Mouse (Mus musculus): ENCODE measurements around the gene Gbp5. TPM values are rescaled to one million over a fixed set of nuclear protein-coding genes. Genes with fewer than 3 reads are reported as not detected.
"Not testable (repeated sequence)": the region's sequence is repeated elsewhere in the genome, so short reads cannot be mapped to it uniquely, and the experiment has no call there.

The Gbp5 gene
- polyA plus RNA-seq, 1 experiment from 2014 or later = 0.07 TPM

GRCm38 (mm10) chr3:142554601-142555000 is 60.8 kb downstream of the Gbp5 start:
- Histone ChIP-seq H3K27me3 (ENCODE audit: insufficient read depth, poor library complexity, severe bottlenecking) (no peaks in the 10 kb centered on the region), H3K4me1 (replicated peaks) (no peaks in the 10 kb centered on the region; the same call in 1 of the 2 replicates), H3K27ac (no peak overlapping the region), H3K36me3 (no peaks in the 10 kb centered on the region), H3K9me3 (no peaks in the 10 kb centered on the region), H3K4me3 (no peak overlapping the region)
- DNase-seq (ENCODE audit: low spot score) = no peak
- WGBS = 75% methylated on average over 1 of the region's 1 CpGs

- no peak overlapping the region for H3K4me3 ChIP-seq
- peaks cover 3% of the 10 kb centered on the region for H3K4me1 ChIP-seq (replicated peaks)
- no peaks in the 10 kb centered on the region for H3K9me3 ChIP-seq
- DNase-seq (ENCODE audit: low spot score) = no peak
- WGBS = 91% methylated on average over 11 of the region's 11 CpGs
- H3K27me3 ChIP-seq (ENCODE audit: insufficient read depth, poor library complexity, severe bottlenecking) = no peaks in the 10 kb centered on the region
- H3K27ac ChIP-seq = no peak overlapping the region
- no peaks in the 10 kb centered on the region for H3K36me3 ChIP-seq
Observed at GRCm38 (mm10) chr3:142555623-142556022, 61.8 kb downstream of the Gbp5 start.

GRCm38 (mm10) chr3:142559632-142560228 is 66.0 kb downstream of the Gbp5 start, which contains the start of gene Gbp3:
Gene Gbp3, plus strand, starts transcription at chr3:142560026.
- DNase-seq (ENCODE audit: low spot score) = no peak
- Histone ChIP-seq H3K27ac (0 out of 2 replicates have a peak within 1 kb of the TSS, but pooled peaks have one; percentile 35), H3K27me3 (ENCODE audit: insufficient read depth, poor library complexity, severe bottlenecking) (no peaks in the 10 kb centered on the region), H3K9me3 (no peaks in the 10 kb centered on the region), H3K4me3 (peak within 1 kb of the TSS; percentile 43), H3K4me1 (replicated peaks) (peaks cover 6% of the 10 kb centered on the region), H3K36me3 (no peaks in the 10 kb centered on the region)
- 46% methylated on average over 3 of the region's 3 CpGs for WGBS

GRCm38 (mm10) chr3:142560296-142560948 is 66.6 kb downstream of the Gbp5 start:
- 21% methylated on average over 12 of the region's 12 CpGs for WGBS
- Histone ChIP-seq H3K36me3 (no peaks in the 10 kb centered on the region), H3K4me3 (peak overlapping the region; percentile 43), H3K27me3 (ENCODE audit: insufficient read depth, poor library complexity, severe bottlenecking) (no peaks in the 10 kb centered on the region), H3K4me1 (replicated peaks) (peaks cover 6% of the 10 kb centered on the region), H3K27ac (0 out of 2 replicates have a peak overlapping the region, but pooled peaks have one; percentile 35), H3K9me3 (no peaks in the 10 kb centered on the region)
- peak; percentile 86 for DNase-seq (ENCODE audit: low spot score)

- Histone ChIP-seq H3K4me3 (no peak overlapping the region), H3K9me3 (no peaks in the 10 kb centered on the region), H3K4me1 (replicated peaks) (peaks cover 6% of the 10 kb centered on the region), H3K27me3 (ENCODE audit: insufficient read depth, poor library complexity, severe bottlenecking) (no peaks in the 10 kb centered on the region), H3K36me3 (no peaks in the 10 kb centered on the region), H3K27ac (no peak overlapping the region)
- DNase-seq (ENCODE audit: low spot score) = no peak
- 92% methylated on average over 14 of the region's 14 CpGs for WGBS
Observed at GRCm38 (mm10) chr3:142561045-142561646, 67.4 kb downstream of the Gbp5 start.

GRCm38 (mm10) chr3:142561666-142562065 is 67.9 kb downstream of the Gbp5 start:
- no peak for DNase-seq (ENCODE audit: low spot score)
- Histone ChIP-seq H3K27me3 (ENCODE audit: insufficient read depth, poor library complexity, severe bottlenecking) (no peaks in the 10 kb centered on the region), H3K4me3 (no peak overlapping the region), H3K4me1 (replicated peaks) (peaks cover 6% of the 10 kb centered on the region), H3K27ac (no peak overlapping the region), H3K36me3 (no peaks in the 10 kb centered on the region), H3K9me3 (no peaks in the 10 kb centered on the region)
- 85% methylated on average over 7 of the region's 7 CpGs for WGBS

- not testable (repeated sequence) for H3K27ac ChIP-seq; H3K9me3 ChIP-seq; H3K36me3 ChIP-seq; H3K4me1 ChIP-seq (replicated peaks); DNase-seq (ENCODE audit: low spot score); H3K27me3 ChIP-seq (ENCODE audit: insufficient read depth, poor library complexity, severe bottlenecking); H3K4me3 ChIP-seq
- WGBS = 71% methylated on average over 5 of the region's 5 CpGs
Observed at GRCm38 (mm10) chr3:142567490-142567889, 73.7 kb downstream of the Gbp5 start.

GRCm38 (mm10) chr3:142570738-142571137 is 77.0 kb downstream of the Gbp5 start:
- H3K36me3 ChIP-seq = no peaks in the 10 kb centered on the region
- no peak for DNase-seq (ENCODE audit: low spot score)
- 96% methylated on average over 4 of the region's 4 CpGs for WGBS

More at GRCm38 (mm10) chr3:142570738-142571137, 77.0 kb downstream of the Gbp5 start:
- Histone ChIP-seq H3K4me1 (replicated peaks) (no peaks in the 10 kb centered on the region), H3K9me3 (no peaks in the 10 kb centered on the region), H3K4me3 (no peak overlapping the region), H3K27ac (no peak overlapping the region), H3K27me3 (ENCODE audit: insufficient read depth, poor library complexity, severe bottlenecking) (no peaks in the 10 kb centered on the region)

Other genes starting within 250 kb of the Gbp5 start
- 14.6 and 19.3 TPM in 2 replicates for gene Pdlim5, start 98.3 kb upstream of the Gbp5 start, polyA plus RNA-seq (2016; fragmentation: Nextera tagmentation; extraction: Ambion mirVana)
- 1.00 and 1.3 TPM in 2 replicates for gene Gbp7, start 36.4 kb downstream of the Gbp5 start, polyA plus RNA-seq (2016; fragmentation: Nextera tagmentation; extraction: Ambion mirVana)
- gene Gbp3, start 66.0 kb downstream of the Gbp5 start, polyA plus RNA-seq (2016; fragmentation: Nextera tagmentation; extraction: Ambion mirVana) = 0.16 and 0.54 TPM in 2 replicates
- gene Gbp2b, start 100.9 kb downstream of the Gbp5 start, polyA plus RNA-seq (2016; fragmentation: Nextera tagmentation; extraction: Ambion mirVana) = not detected in 2 replicates
- gene Gbp2, start 126.6 kb downstream of the Gbp5 start, polyA plus RNA-seq (2016; fragmentation: Nextera tagmentation; extraction: Ambion mirVana) = 0.06 and 0.17 TPM in 2 replicates
- 9.0 and 10.2 TPM in 2 replicates for gene Kyat3, start 207.1 kb downstream of the Gbp5 start, polyA plus RNA-seq (2016; fragmentation: Nextera tagmentation; extraction: Ambion mirVana)